Mouse (Mus musculus): ENCODE data around the gene Sec63. TPM values are rescaled to one million over a fixed set of nuclear protein-coding genes. Genes with fewer than 3 reads are reported as not detected.
A peak's percentile ranks its signal among the peaks of the same experiment; 100 is the strongest.

Sec63 gene
- polyA plus RNA-seq, 1 experiment from 2014 or later: 29.4 TPM

GRCm38 (mm10) chr10:42838106-42838505 lies 76.8 kb downstream of the Sec63 start:
- WGBS: 87% methylated on average over 4 of the region's 4 CpGs
- no peaks in the 10 kb centered on the region for H3K27me3 ChIP-seq (replicated peaks; ENCODE audit: control insufficient read depth, insufficient read depth, low read length)
- ATAC-seq (replicated peaks; ENCODE audit: low FRiP score, low TSS enrichment, low read depth) (no peak), DNase-seq (ENCODE audit: low spot score) (no peak)
- no peak overlapping the region for H3K27ac ChIP-seq (ENCODE audit: low read depth)
- peaks cover 27% of the 10 kb centered on the region for H3K36me3 ChIP-seq (ENCODE audit: control insufficient read depth, insufficient read depth, low read length)
- no peak overlapping the region for H3K4me3 ChIP-seq (ENCODE audit: low read depth, low read length)
- H3K9me3 ChIP-seq (ENCODE audit: control insufficient read depth, low read length): 0 out of 2 replicates have a peak, but pooled peaks cover 4% of the 10 kb centered on the region
- H3K4me1 ChIP-seq (replicated peaks; ENCODE audit: control insufficient read depth, insufficient read depth, low read length): no peaks in the 10 kb centered on the region
- H3K9ac ChIP-seq (ENCODE audit: low read length): no peak overlapping the region
- no peak overlapping the region for H3K4me2 ChIP-seq (ENCODE audit: low read length)

GRCm38 (mm10) chr10:42838736-42839135 lies 77.4 kb downstream of the Sec63 start:
- no peaks in the 10 kb centered on the region for H3K27me3 ChIP-seq (replicated peaks; ENCODE audit: control insufficient read depth, insufficient read depth, low read length)
- no peak for DNase-seq (ENCODE audit: low spot score)
- H3K36me3 ChIP-seq (ENCODE audit: control insufficient read depth, insufficient read depth, low read length): peaks cover 22% of the 10 kb centered on the region
- H3K4me3 ChIP-seq (ENCODE audit: low read depth, low read length): no peak overlapping the region
- no peak for ATAC-seq (replicated peaks; ENCODE audit: low FRiP score, low TSS enrichment, low read depth)
- WGBS: 97% methylated on average over 2 of the region's 2 CpGs
- H3K9me3 ChIP-seq (ENCODE audit: control insufficient read depth, low read length): 0 out of 2 replicates have a peak, but pooled peaks cover 4% of the 10 kb centered on the region
- H3K9ac ChIP-seq (ENCODE audit: low read length): no peak overlapping the region
- no peaks in the 10 kb centered on the region for H3K4me1 ChIP-seq (replicated peaks; ENCODE audit: control insufficient read depth, insufficient read depth, low read length)
- no peak overlapping the region for H3K4me2 ChIP-seq (ENCODE audit: low read length)
- H3K27ac ChIP-seq (ENCODE audit: low read depth): no peak overlapping the region

- DNase-seq (ENCODE audit: low spot score) (no peak), ATAC-seq (replicated peaks; ENCODE audit: low FRiP score, low TSS enrichment, low read depth) (no peak)
- peaks cover 11% of the 10 kb centered on the region for H3K36me3 ChIP-seq (ENCODE audit: control insufficient read depth, insufficient read depth, low read length)
- no peaks in the 10 kb centered on the region for H3K27me3 ChIP-seq (replicated peaks; ENCODE audit: control insufficient read depth, insufficient read depth, low read length)
- WGBS: 95% methylated on average over 11 of the region's 11 CpGs
- no peak overlapping the region for H3K4me2 ChIP-seq (ENCODE audit: low read length)
- no peaks in the 10 kb centered on the region for H3K4me1 ChIP-seq (replicated peaks; ENCODE audit: control insufficient read depth, insufficient read depth, low read length)
- no peak overlapping the region for H3K4me3 ChIP-seq (ENCODE audit: low read depth, low read length)
- H3K27ac ChIP-seq (ENCODE audit: low read depth): no peak overlapping the region
- no peak overlapping the region for H3K9ac ChIP-seq (ENCODE audit: low read length)
- H3K9me3 ChIP-seq (ENCODE audit: control insufficient read depth, low read length): 0 out of 2 replicates have a peak, but pooled peaks cover 4% of the 10 kb centered on the region
Measured at GRCm38 (mm10) chr10:42840036-42840435, 78.7 kb downstream of the Sec63 start.

GRCm38 (mm10) chr10:42841531-42842195 lies 80.4 kb downstream of the Sec63 start:
- DNase-seq (ENCODE audit: low spot score): peak; percentile 70
- H3K9ac ChIP-seq (ENCODE audit: low read length): no peak overlapping the region

GRCm38 (mm10) chr10:42842358-42842757 lies 81.1 kb downstream of the Sec63 start:
- WGBS: 12% methylated on average over 9 of the region's 9 CpGs
- DNase-seq (ENCODE audit: low spot score) (peak; percentile 92), ATAC-seq (replicated peaks; ENCODE audit: low FRiP score, low TSS enrichment, low read depth) (peak; percentile 80)
- Histone ChIP-seq H3K9ac (ENCODE audit: low read length) (no peak overlapping the region), H3K36me3 (ENCODE audit: control insufficient read depth, insufficient read depth, low read length) (peaks cover under 1% of the 10 kb centered on the region; the same call in 1 of the 2 replicates), H3K27ac (ENCODE audit: low read depth) (no peak overlapping the region), H3K27me3 (replicated peaks; ENCODE audit: control insufficient read depth, insufficient read depth, low read length) (no peaks in the 10 kb centered on the region), H3K4me1 (replicated peaks; ENCODE audit: control insufficient read depth, insufficient read depth, low read length) (no peaks in the 10 kb centered on the region), H3K4me2 (ENCODE audit: low read length) (no peak overlapping the region), H3K9me3 (ENCODE audit: control insufficient read depth, low read length) (0 out of 2 replicates have a peak, but pooled peaks cover 4% of the 10 kb centered on the region), H3K4me3 (ENCODE audit: low read depth, low read length) (no peak overlapping the region)

More at GRCm38 (mm10) chr10:42841531-42842195, 80.4 kb downstream of the Sec63 start:
- WGBS: 61% methylated on average over 16 of the region's 16 CpGs
- Histone ChIP-seq H3K36me3 (ENCODE audit: control insufficient read depth, insufficient read depth, low read length) (peaks cover 4% of the 10 kb centered on the region; the same call in 1 of the 2 replicates), H3K27me3 (replicated peaks; ENCODE audit: control insufficient read depth, insufficient read depth, low read length) (no peaks in the 10 kb centered on the region), H3K27ac (ENCODE audit: low read depth) (no peak overlapping the region), H3K4me3 (ENCODE audit: low read depth, low read length) (no peak overlapping the region), H3K4me2 (ENCODE audit: low read length) (no peak overlapping the region), H3K9me3 (ENCODE audit: control insufficient read depth, low read length) (0 out of 2 replicates have a peak, but pooled peaks cover 4% of the 10 kb centered on the region), H3K4me1 (replicated peaks; ENCODE audit: control insufficient read depth, insufficient read depth, low read length) (no peaks in the 10 kb centered on the region)
- ATAC-seq (replicated peaks; ENCODE audit: low FRiP score, low TSS enrichment, low read depth): no peak

GRCm38 (mm10) chr10:42843416-42843815 lies 82.1 kb downstream of the Sec63 start:
- 68% methylated on average over 1 of the region's 1 CpGs for WGBS
- DNase-seq (ENCODE audit: low spot score) (no peak), ATAC-seq (replicated peaks; ENCODE audit: low FRiP score, low TSS enrichment, low read depth) (no peak)

GRCm38 (mm10) chr10:42845480-42845879 lies 84.2 kb downstream of the Sec63 start:
- Histone ChIP-seq H3K4me1 (replicated peaks; ENCODE audit: control insufficient read depth, insufficient read depth, low read length) (no peaks in the 10 kb centered on the region; the same call in 1 of the 2 replicates), H3K9ac (ENCODE audit: low read length) (no peak overlapping the region), H3K36me3 (ENCODE audit: control insufficient read depth, insufficient read depth, low read length) (no peaks in the 10 kb centered on the region), H3K27ac (ENCODE audit: low read depth) (no peak overlapping the region), H3K4me2 (ENCODE audit: low read length) (no peak overlapping the region), H3K27me3 (replicated peaks; ENCODE audit: control insufficient read depth, insufficient read depth, low read length) (no peaks in the 10 kb centered on the region), H3K9me3 (ENCODE audit: control insufficient read depth, low read length) (no peaks in the 10 kb centered on the region), H3K4me3 (ENCODE audit: low read depth, low read length) (no peak overlapping the region)
- no peak for ATAC-seq (replicated peaks; ENCODE audit: low FRiP score, low TSS enrichment, low read depth)
- no peak for DNase-seq (ENCODE audit: low spot score)
- 50% methylated on average over 1 of the region's 1 CpGs for WGBS

More at GRCm38 (mm10) chr10:42843416-42843815, 82.1 kb downstream of the Sec63 start:
- no peak overlapping the region for H3K27ac ChIP-seq (ENCODE audit: low read depth)
- no peaks in the 10 kb centered on the region for H3K36me3 ChIP-seq (ENCODE audit: control insufficient read depth, insufficient read depth, low read length)
- H3K9ac ChIP-seq (ENCODE audit: low read length): no peak overlapping the region
- H3K9me3 ChIP-seq (ENCODE audit: control insufficient read depth, low read length): 0 out of 2 replicates have a peak, but pooled peaks cover 4% of the 10 kb centered on the region
- H3K4me2 ChIP-seq (ENCODE audit: low read length): no peak overlapping the region
- no peak overlapping the region for H3K4me3 ChIP-seq (ENCODE audit: low read depth, low read length)
- H3K27me3 ChIP-seq (replicated peaks; ENCODE audit: control insufficient read depth, insufficient read depth, low read length): no peaks in the 10 kb centered on the region
- H3K4me1 ChIP-seq (replicated peaks; ENCODE audit: control insufficient read depth, insufficient read depth, low read length): no peaks in the 10 kb centered on the region

GRCm38 (mm10) chr10:42848179-42849080 lies 87.1 kb downstream of the Sec63 start:
- H3K9me3 ChIP-seq (ENCODE audit: control insufficient read depth, low read length): no peaks in the 10 kb centered on the region
- no peak overlapping the region for H3K9ac ChIP-seq (ENCODE audit: low read length)
- no peaks in the 10 kb centered on the region for H3K27me3 ChIP-seq (replicated peaks; ENCODE audit: control insufficient read depth, insufficient read depth, low read length)
- peak; percentile 49; the same call in 1 of the 2 replicates for ATAC-seq (replicated peaks; ENCODE audit: low FRiP score, low TSS enrichment, low read depth)
- H3K36me3 ChIP-seq (ENCODE audit: control insufficient read depth, insufficient read depth, low read length): no peaks in the 10 kb centered on the region
- no peak for DNase-seq (ENCODE audit: low spot score)
- no peaks in the 10 kb centered on the region; the same call in 1 of the 2 replicates for H3K4me1 ChIP-seq (replicated peaks; ENCODE audit: control insufficient read depth, insufficient read depth, low read length)
- WGBS: 81% methylated on average over 13 of the region's 13 CpGs
- H3K27ac ChIP-seq (ENCODE audit: low read depth): no peak overlapping the region; the same call in 1 of the 2 replicates
- no peak overlapping the region for H3K4me3 ChIP-seq (ENCODE audit: low read depth, low read length)
- no peak overlapping the region for H3K4me2 ChIP-seq (ENCODE audit: low read length)

Measured in intestine, embryonic 14.5 days (tissue).